ENCODE assay signal across 21 mouse cellular contexts in the genomic region with DNA sequence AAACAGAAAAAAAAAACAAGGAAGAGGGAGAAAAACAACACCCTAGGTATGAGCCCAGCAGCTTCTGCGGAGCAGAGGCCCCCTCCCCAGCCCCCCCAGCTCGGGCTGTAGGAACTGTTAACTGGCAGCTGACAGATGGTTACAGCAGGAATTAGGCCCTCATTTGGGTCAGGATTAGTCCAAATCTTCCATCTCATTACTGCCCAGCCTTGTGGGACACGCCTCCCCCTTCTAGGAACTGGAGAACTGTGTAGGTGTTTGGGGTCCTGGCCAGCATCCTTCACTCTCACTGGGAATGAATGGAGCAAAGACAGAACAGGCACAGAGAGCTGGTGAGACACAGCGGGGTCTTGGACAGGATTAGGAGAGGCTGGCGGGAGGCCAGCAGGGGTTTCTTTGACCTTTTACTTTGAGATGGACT. TPM values are rescaled to one million over a fixed set of nuclear protein-coding genes. Genes with fewer than 3 reads are reported as not detected.
DNase-seq lines count a peak whose midpoint lies in the region; ATAC-seq and TF ChIP-seq lines count a peak whose summit lies in the region.
"Had no signal": no experiment of that assay in that cellular context is flagged by ENCODE, and none has a peak within 500 bp of the region (broad histone marks: within the 10 kb centered on the region; RNA-seq: fewer than 3 reads in every experiment).

No protein-coding gene starts in this region.

- no peak for DNase-seq in midbrain, embryonic 11.5 days (ENCODE audit: low spot score, missing footprints)
- DNase-seq in limb, embryonic 14.5 days (ENCODE audit: low spot score): peak; percentile 47
- no peak for DNase-seq in lung, postnatal 14 days
- DNase-seq in layer of hippocampus, adult 18-20 months (ENCODE audit: low spot score in 2 of 2): no peak
- DNase-seq: adrenal gland, adult 2 months; liver, embryonic 13.5 days; right cerebral cortex, postnatal 25 days; thymus, postnatal 4 days had no signal

- peaks cover 15% of the 10 kb centered on the region for H3K4me1 ChIP-seq in midbrain, embryonic 11.5 days (ENCODE audit: control insufficient read depth, insufficient read depth, low read length)
- peaks cover 8% of the 10 kb centered on the region; the same call in 1 of the 2 replicates for H3K4me1 ChIP-seq in midbrain, embryonic 16.5 days (ENCODE audit: control insufficient read depth, insufficient read depth, low read length)
- H3K4me1 ChIP-seq in forebrain, embryonic 12.5 days: peaks cover 31% of the 10 kb centered on the region
- H3K4me1 ChIP-seq in limb, embryonic 14.5 days (ENCODE audit: control insufficient read depth, insufficient read depth, low read length): peaks cover 36% of the 10 kb centered on the region
- H3K4me1 ChIP-seq in liver, embryonic 12.5 days: no peaks in the 10 kb centered on the region
- H3K4me1 ChIP-seq: liver, embryonic 13.5 days had no signal

- H3K36me3 ChIP-seq in midbrain, embryonic 11.5 days (ENCODE audit: control insufficient read depth, insufficient read depth, low read length): no peaks in the 10 kb centered on the region
- H3K36me3 ChIP-seq in midbrain, embryonic 16.5 days (ENCODE audit: control insufficient read depth, insufficient read depth, low read length): no peaks in the 10 kb centered on the region
- no peaks in the 10 kb centered on the region for H3K36me3 ChIP-seq in forebrain, embryonic 12.5 days (replicated peaks)
- H3K36me3 ChIP-seq in limb, embryonic 14.5 days (ENCODE audit: control insufficient read depth, insufficient read depth, low read length): no peaks in the 10 kb centered on the region
- no peaks in the 10 kb centered on the region for H3K36me3 ChIP-seq in liver, embryonic 12.5 days
- H3K36me3 ChIP-seq: hindbrain, embryonic 15.5 days; liver, embryonic 13.5 days; neural tube, embryonic 15.5 days had no signal

- H3K9ac ChIP-seq in midbrain, embryonic 11.5 days (ENCODE audit: low read length): no peak overlapping the region
- no peak overlapping the region for H3K9ac ChIP-seq in midbrain, embryonic 16.5 days (ENCODE audit: low read depth, low read length)
- no peak overlapping the region for H3K9ac ChIP-seq in forebrain, embryonic 12.5 days
- H3K9ac ChIP-seq in limb, embryonic 14.5 days (ENCODE audit: low read depth, low read length, severe bottlenecking): no peak overlapping the region
- no peak overlapping the region for H3K9ac ChIP-seq in liver, embryonic 12.5 days
- H3K9ac ChIP-seq: hindbrain, embryonic 15.5 days; liver, embryonic 13.5 days; neural tube, embryonic 15.5 days had no signal

- no peak for TF ChIP-seq POLR2A in limb, embryonic 14.5 days (IDR thresholded peaks at IDR 0.05; ENCODE audit: borderline replicate concordance, extremely low read depth, insufficient read depth, insufficient read length)

- ATAC-seq in midbrain, embryonic 11.5 days (ENCODE audit: low FRiP score): peak; percentile 42; the same call in 1 of the 2 replicates
- no peak for ATAC-seq in midbrain, embryonic 16.5 days
- peak; percentile 73; the same call in 1 of the 2 replicates for ATAC-seq in forebrain, embryonic 12.5 days (ENCODE audit: low FRiP score)
- peak; percentile 73 for ATAC-seq in limb, embryonic 14.5 days (ENCODE audit: low FRiP score, low read depth)
- ATAC-seq in liver, embryonic 12.5 days: no peak

- no peaks in the 10 kb centered on the region for H3K9me3 ChIP-seq in midbrain, embryonic 11.5 days (ENCODE audit: control insufficient read depth, low read length)
- no peaks in the 10 kb centered on the region for H3K9me3 ChIP-seq in midbrain, embryonic 16.5 days (replicated peaks; ENCODE audit: control insufficient read depth, low read length, poor library complexity, severe bottlenecking)
- no peaks in the 10 kb centered on the region for H3K9me3 ChIP-seq in forebrain, embryonic 12.5 days
- H3K9me3 ChIP-seq in limb, embryonic 14.5 days (ENCODE audit: control insufficient read depth, low read length): no peaks in the 10 kb centered on the region
- no peaks in the 10 kb centered on the region for H3K9me3 ChIP-seq in liver, embryonic 12.5 days (replicated peaks)
- H3K9me3 ChIP-seq: hindbrain, embryonic 15.5 days; liver, embryonic 13.5 days; neural tube, embryonic 15.5 days had no signal

- 5% methylated on average over 5 of the region's 5 CpGs for WGBS in midbrain, embryonic 11.5 days
- 18% methylated on average over 5 of the region's 5 CpGs for WGBS in midbrain, embryonic 16.5 days
- 9% methylated on average over 5 of the region's 5 CpGs for WGBS in forebrain, embryonic 12.5 days
- 11% methylated on average over 5 of the region's 5 CpGs for WGBS in limb, embryonic 14.5 days
- 40% methylated on average over 5 of the region's 5 CpGs for WGBS in liver, embryonic 12.5 days (ENCODE audit: insufficient replicate concordance)

- no peaks in the 10 kb centered on the region for H3K27me3 ChIP-seq in midbrain, embryonic 11.5 days (ENCODE audit: control insufficient read depth, insufficient read depth, low read length)
- H3K27me3 ChIP-seq in midbrain, embryonic 16.5 days (ENCODE audit: control insufficient read depth, insufficient read depth, low read depth, low read length): no peaks in the 10 kb centered on the region
- peaks cover 19% of the 10 kb centered on the region for H3K27me3 ChIP-seq in forebrain, embryonic 12.5 days
- no peaks in the 10 kb centered on the region for H3K27me3 ChIP-seq in limb, embryonic 14.5 days (ENCODE audit: control insufficient read depth, insufficient read depth, low read length)
- H3K27me3 ChIP-seq in liver, embryonic 12.5 days (replicated peaks): peaks cover 23% of the 10 kb centered on the region
- H3K27me3 ChIP-seq: hindbrain, embryonic 15.5 days; liver, embryonic 13.5 days; neural tube, embryonic 15.5 days had no signal

- no peak overlapping the region for H3K4me3 ChIP-seq in midbrain, embryonic 11.5 days (ENCODE audit: low read depth, low read length)
- no peak overlapping the region for H3K4me3 ChIP-seq in midbrain, embryonic 16.5 days (ENCODE audit: low read depth, low read length)
- H3K4me3 ChIP-seq in forebrain, embryonic 12.5 days (replicated peaks): no peak overlapping the region
- H3K4me3 ChIP-seq in limb, embryonic 14.5 days (replicated peaks; ENCODE audit: low read length): no peak overlapping the region
- H3K4me3 ChIP-seq in liver, embryonic 12.5 days: no peak overlapping the region
- H3K4me3 ChIP-seq: hindbrain, embryonic 15.5 days; liver, embryonic 13.5 days; neural tube, embryonic 15.5 days had no signal

- H3K27ac ChIP-seq in midbrain, embryonic 11.5 days (ENCODE audit: low read depth, low read length): no peak overlapping the region
- no peak overlapping the region for H3K27ac ChIP-seq in midbrain, embryonic 16.5 days (ENCODE audit: low read length)
- H3K27ac ChIP-seq in forebrain, embryonic 12.5 days: peak overlapping the region; percentile 63
- H3K27ac ChIP-seq in limb, embryonic 14.5 days (replicated peaks; ENCODE audit: low read depth, low read length): peak overlapping the region; percentile 86
- no peak overlapping the region for H3K27ac ChIP-seq in liver, embryonic 12.5 days
- H3K27ac ChIP-seq: hindbrain, embryonic 15.5 days; liver, embryonic 13.5 days; neural tube, embryonic 15.5 days had no signal

- no peak overlapping the region for H3K4me2 ChIP-seq in midbrain, embryonic 11.5 days
- H3K4me2 ChIP-seq in midbrain, embryonic 16.5 days (ENCODE audit: low read length): no peak overlapping the region
- H3K4me2 ChIP-seq in forebrain, embryonic 12.5 days: no peak overlapping the region
- H3K4me2 ChIP-seq in limb, embryonic 14.5 days (replicated peaks; ENCODE audit: low read depth, low read length, severe bottlenecking): peak overlapping the region; percentile 28
- H3K4me2 ChIP-seq in liver, embryonic 12.5 days: no peak overlapping the region
- H3K4me2 ChIP-seq: hindbrain, embryonic 15.5 days; liver, embryonic 13.5 days; neural tube, embryonic 15.5 days had no signal

RNA-seq across cellular contexts. Expression of a gene that starts 24.0 kb away (rescaled TPM):
- polyA plus RNA-seq in midbrain, embryonic 11.5 days (2014; fragmentation: Nextera tagmentation; extraction: Ambion mirVana): not detected in 2 replicates
- polyA plus RNA-seq in midbrain, embryonic 16.5 days (2015; fragmentation: Nextera tagmentation; extraction: Ambion mirVana): not detected in 2 replicates
- not detected in 2 replicates for polyA plus RNA-seq in forebrain, embryonic 12.5 days (2016; fragmentation: Nextera tagmentation; extraction: Ambion mirVana)
- 0.08 TPM in 1 of 2 replicates, not detected in the other for polyA plus RNA-seq in limb, embryonic 14.5 days (2012; rRNA removed)
- polyA plus RNA-seq in limb, embryonic 14.5 days (2014; fragmentation: Nextera tagmentation; extraction: Ambion mirVana): not detected in 2 replicates
- not detected in 2 replicates for polyA plus RNA-seq in liver, embryonic 12.5 days (2016; fragmentation: Nextera tagmentation; extraction: Ambion mirVana)
- total RNA-seq in layer of hippocampus, adult 18-20 months (2021): not detected
- total RNA-seq: adrenal gland, adult 2 months; CH12.LX; layer of hippocampus, postnatal 10 days; monocyte, adult 5-6 weeks had no signal
- polyA plus RNA-seq: adrenal gland, adult 2 months; heart, embryonic 14.5 days; hindbrain, embryonic 15.5 days; kidney, embryonic 14.5 days; liver, embryonic 13.5 days; neural tube, embryonic 15.5 days had no signal

RNA-seq across cellular contexts. Expression of a gene that starts 27.0 kb away (rescaled TPM):
- polyA plus RNA-seq in midbrain, embryonic 11.5 days (2014; fragmentation: Nextera tagmentation; extraction: Ambion mirVana): not detected in 2 replicates
- not detected in 2 replicates for polyA plus RNA-seq in midbrain, embryonic 16.5 days (2015; fragmentation: Nextera tagmentation; extraction: Ambion mirVana)
- polyA plus RNA-seq in forebrain, embryonic 12.5 days (2016; fragmentation: Nextera tagmentation; extraction: Ambion mirVana): not detected in 2 replicates
- polyA plus RNA-seq in limb, embryonic 14.5 days (2012; rRNA removed): not detected in 2 replicates
- not detected in 2 replicates for polyA plus RNA-seq in limb, embryonic 14.5 days (2014; fragmentation: Nextera tagmentation; extraction: Ambion mirVana)
- not detected in 2 replicates for polyA plus RNA-seq in liver, embryonic 12.5 days (2016; fragmentation: Nextera tagmentation; extraction: Ambion mirVana)
- not detected for total RNA-seq in layer of hippocampus, adult 18-20 months (2021)
- total RNA-seq: adrenal gland, adult 2 months; CH12.LX; layer of hippocampus, postnatal 10 days; monocyte, adult 5-6 weeks had no signal
- polyA plus RNA-seq: adrenal gland, adult 2 months; cortical plate, adult 2 months; frontal cortex, adult 2 months; gonadal fat pad, adult 2 months; heart, embryonic 14.5 days; hindbrain, embryonic 15.5 days; kidney, embryonic 14.5 days; liver, embryonic 13.5 days; neural tube, embryonic 15.5 days had no signal

Comparison
In these comparisons a context has a peak if more than half of its experiments do, and no peak if none do; other contexts are left out.
1. ATAC-seq: peak in midbrain, embryonic 11.5 days (single experiment), forebrain, embryonic 12.5 days (single experiment) and limb, embryonic 14.5 days (single experiment); none in midbrain, embryonic 16.5 days (single experiment) and liver, embryonic 12.5 days (single experiment).
2. H3K27ac ChIP-seq: peak in forebrain, embryonic 12.5 days (single experiment) and limb, embryonic 14.5 days (single experiment); none in midbrain, embryonic 11.5 days (single experiment), midbrain, embryonic 16.5 days (single experiment) and liver, embryonic 12.5 days (single experiment).